Mouse (Mus musculus) midbrain, postnatal 0 days (tissue): ENCODE measurements at regions not wholly inside any gene's neighbourhood (a gene's known extent, or its start where the extent isn't known, plus 50 kb on each side); places are given as distances from the start of the nearest gene placed in this dataset.

Experiments used
- ATAC-seq: fragments of 200-750 bp; cut with Nextera tagmentation; 2 replicates; pipeline ENCODE4 v1.8.0; 2017; ENCODE audit warnings: moderate number of reproducible peaks, mild to moderate bottlenecking, moderate TSS enrichment, moderate library complexity; ENCODE audit not compliant: low FRiP score
- DNase-seq: peaks from one replicate; pipeline ENCODE4 v3.0.0-alpha.2; 2015; ENCODE audit warnings: low spot score
- H3K27ac ChIP-seq: fragments of 300-500 bp; sonication (generic); 2 replicates; pipeline ENCODE4 v1.5.1; 2014; ENCODE audit warnings: low read depth, mild to moderate bottlenecking, low read length, mixed read lengths
- H3K27me3 ChIP-seq: fragments of 300-500 bp; sonication (generic); 2 replicates; pipeline ENCODE4 v1.6.1; 2014; ENCODE audit warnings: low read length, control low read depth, mixed read lengths; ENCODE audit not compliant: insufficient read depth
- H3K36me3 ChIP-seq: fragments of 300-500 bp; sonication (generic); 2 replicates; pipeline ENCODE4 v1.6.1; 2014; ENCODE audit warnings: low read length, control low read depth, mixed read lengths; ENCODE audit not compliant: insufficient read depth
- H3K4me1 ChIP-seq: fragments of 300-500 bp; sonication (generic); 2 replicates; pipeline ENCODE4 v1.6.1; 2014; ENCODE audit warnings: mild to moderate bottlenecking, control low read depth, antibody characterized with exemption, low read length, mixed read lengths; ENCODE audit not compliant: insufficient read depth
- H3K4me2 ChIP-seq: fragments of 300-500 bp; sonication (generic); 2 replicates; pipeline ENCODE4 v1.6.1; 2014; ENCODE audit warnings: low read depth, mild to moderate bottlenecking, low read length, mixed read lengths; ENCODE audit not compliant: poor library complexity, severe bottlenecking
- H3K4me3 ChIP-seq: fragments of 300-500 bp; sonication (generic); 2 replicates; pipeline ENCODE4 v1.5.1; 2014; ENCODE audit warnings: low read depth, mild to moderate bottlenecking, low read length, moderate library complexity
- H3K9ac ChIP-seq: fragments of 300-500 bp; sonication (generic); replicated peaks from 2 replicates; pipeline ENCODE4 v1.6.1; 2014; ENCODE audit warnings: mild to moderate bottlenecking, low read length, moderate library complexity, mixed read lengths; ENCODE audit not compliant: poor library complexity, severe bottlenecking
- H3K9me3 ChIP-seq: fragments of 300-500 bp; sonication (generic); 2 replicates; pipeline ENCODE4 v1.6.1; 2016; ENCODE audit warnings: low read length, control low read depth
- CTCF ChIP-seq: IDR thresholded peaks from 2 replicates; pipeline ENCODE4 v1.5.1; 2016; ENCODE audit warnings: antibody characterized with exemption, mild to moderate bottlenecking
- WGBS: fragments of 180-500 bp; shearing (Covaris S2); extraction: QIAGEN DNeasy Blood & Tissue Kit; methylation state at CpG from one replicate; pipeline ENCODE4 v1.1.7; 2014; 5-methylcytosine and 5-hydroxymethylcytosine counted together

DNA sequence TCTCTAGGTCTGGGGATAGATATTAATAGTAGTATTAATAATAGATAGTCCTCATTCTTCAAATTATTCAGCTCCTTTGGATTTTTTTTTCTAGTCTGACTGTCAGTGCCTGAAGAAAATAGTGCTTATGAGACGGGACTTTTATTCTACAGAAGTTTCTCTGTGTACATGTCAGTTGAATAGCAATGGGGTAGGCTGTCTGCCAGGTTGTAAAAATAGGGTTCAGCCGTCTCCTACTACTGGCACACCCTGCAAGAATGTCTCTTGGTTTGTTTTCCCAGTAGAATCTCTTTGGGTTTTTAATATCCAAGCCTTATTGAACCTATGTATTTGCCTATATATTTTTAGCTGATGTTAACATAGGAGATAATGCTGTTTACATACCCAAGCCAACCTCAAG is 80.3 kb upstream of the Neo1 start:
- Histone ChIP-seq H3K36me3 (no peaks in the 10 kb centered on the region), H3K4me1 (no peaks in the 10 kb centered on the region), H3K9ac (no peak overlapping the region), H3K4me3 (no peak overlapping the region), H3K27me3 (no peaks in the 10 kb centered on the region), H3K4me2 (no peak overlapping the region), H3K27ac (no peak overlapping the region), H3K9me3 (no peaks in the 10 kb centered on the region)
- no peak for ATAC-seq
- no peak for TF ChIP-seq CTCF
- no peak for DNase-seq
- WGBS: 39% methylated on average over 2 of the region's 2 CpGs

DNA sequence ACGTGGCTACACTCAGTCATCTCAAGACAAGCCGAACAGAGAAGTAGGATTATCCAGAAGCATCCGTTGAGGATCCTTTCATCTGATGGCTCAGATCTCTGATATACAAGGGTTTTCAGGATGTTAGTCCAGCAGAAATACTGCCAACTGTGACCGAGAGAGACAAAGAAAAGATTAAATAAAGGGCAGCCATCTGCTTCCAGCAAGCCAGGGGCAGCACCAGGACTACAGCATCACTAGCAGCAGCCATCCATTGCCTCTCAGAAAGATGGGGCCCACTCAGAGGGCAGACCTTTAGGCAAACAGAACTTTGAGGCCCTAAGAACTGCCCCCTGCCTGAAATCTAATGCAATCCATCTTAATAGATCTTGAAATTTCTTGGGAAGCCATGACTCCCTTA is 77.6 kb upstream of the Neo1 start:
- no peak overlapping the region for H3K9ac ChIP-seq
- no peak overlapping the region for H3K27ac ChIP-seq
- WGBS: 15% methylated on average over 4 of the region's 4 CpGs
- H3K9me3 ChIP-seq: no peaks in the 10 kb centered on the region
- no peak for TF ChIP-seq CTCF
- DNase-seq (no peak), ATAC-seq (no peak)
- H3K36me3 ChIP-seq: no peaks in the 10 kb centered on the region
- H3K4me1 ChIP-seq: no peaks in the 10 kb centered on the region
- no peak overlapping the region for H3K4me3 ChIP-seq
- no peaks in the 10 kb centered on the region for H3K27me3 ChIP-seq
- H3K4me2 ChIP-seq: no peak overlapping the region

- DNase-seq (no peak), ATAC-seq (no peak)
- no peak overlapping the region for H3K4me3 ChIP-seq
- no peaks in the 10 kb centered on the region for H3K27me3 ChIP-seq
- TF ChIP-seq CTCF: no peak
- H3K9me3 ChIP-seq: no peaks in the 10 kb centered on the region
- H3K9ac ChIP-seq: no peak overlapping the region
- WGBS: 88% methylated on average over 5 of the region's 5 CpGs
- H3K4me1 ChIP-seq: no peaks in the 10 kb centered on the region
- no peak overlapping the region for H3K27ac ChIP-seq
- H3K36me3 ChIP-seq: no peaks in the 10 kb centered on the region
- no peak overlapping the region for H3K4me2 ChIP-seq
Observed at GRCm38 (mm10) chr9:59099738-59100137, 63.5 kb upstream of the Neo1 start.

- no peak overlapping the region for H3K27ac ChIP-seq
Observed at GRCm38 (mm10) chr9:59097564-59097963, 61.3 kb upstream of the Neo1 start.

DNA sequence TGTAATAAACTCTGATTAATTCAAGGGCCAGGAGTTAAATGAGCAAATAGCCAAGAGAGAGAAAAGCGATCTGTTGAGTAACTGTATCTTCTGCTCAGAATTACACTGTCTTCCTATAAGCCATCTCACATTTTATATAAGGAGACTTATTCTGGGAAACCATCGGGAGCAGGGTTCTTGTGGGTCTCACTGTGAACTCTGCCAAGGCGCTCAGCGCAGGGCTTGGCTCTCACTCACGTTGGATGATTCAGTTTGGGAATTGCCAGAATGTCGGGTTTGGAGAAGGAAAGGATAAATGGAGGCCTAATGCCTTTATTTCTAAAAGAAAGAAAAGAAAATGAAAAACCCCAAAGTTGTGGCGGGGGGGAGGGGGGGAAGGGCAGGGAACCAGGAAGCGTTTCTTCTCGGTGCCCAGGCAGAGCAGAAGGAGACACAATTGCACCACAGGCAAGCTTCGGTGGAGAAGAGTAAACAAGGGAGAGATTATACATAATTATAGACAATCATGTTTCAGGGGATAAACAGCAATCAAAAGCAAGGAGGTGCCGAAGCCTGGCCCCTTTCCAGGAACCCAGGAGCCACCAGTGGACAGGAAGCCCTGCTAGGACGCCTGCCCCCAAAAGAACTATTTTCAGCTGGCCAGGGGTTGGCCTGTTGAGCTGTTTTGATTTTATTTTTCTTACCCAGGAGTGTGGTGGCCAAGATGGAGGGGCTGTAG is 60.5 kb upstream of the Neo1 start:
- Histone ChIP-seq H3K4me1 (no peaks in the 10 kb centered on the region), H3K9ac (no peak overlapping the region), H3K36me3 (no peaks in the 10 kb centered on the region), H3K4me2 (no peak overlapping the region), H3K9me3 (no peaks in the 10 kb centered on the region), H3K27ac (no peak overlapping the region), H3K4me3 (no peak overlapping the region), H3K27me3 (no peaks in the 10 kb centered on the region)
- no peak for ATAC-seq
- 47% methylated on average over 12 of the region's 12 CpGs for WGBS
- no peak for TF ChIP-seq CTCF
- DNase-seq: no peak

More at GRCm38 (mm10) chr9:59097564-59097963, 61.3 kb upstream of the Neo1 start:
- no peaks in the 10 kb centered on the region for H3K27me3 ChIP-seq
- H3K4me1 ChIP-seq: no peaks in the 10 kb centered on the region
- no peak overlapping the region for H3K4me3 ChIP-seq
- no peaks in the 10 kb centered on the region for H3K36me3 ChIP-seq
- no peak overlapping the region for H3K9ac ChIP-seq
- H3K9me3 ChIP-seq: no peaks in the 10 kb centered on the region
- TF ChIP-seq CTCF: no peak
- DNase-seq: peak; percentile 71
- 48% methylated on average over 4 of the region's 4 CpGs for WGBS
- no peak overlapping the region for H3K4me2 ChIP-seq
- ATAC-seq: no peak

- Histone ChIP-seq H3K9me3 (no peaks in the 10 kb centered on the region), H3K36me3 (no peaks in the 10 kb centered on the region), H3K4me2 (no peak overlapping the region), H3K27ac (no peak overlapping the region), H3K9ac (no peak overlapping the region), H3K27me3 (no peaks in the 10 kb centered on the region), H3K4me3 (no peak overlapping the region), H3K4me1 (no peaks in the 10 kb centered on the region)
- DNase-seq (peak; percentile 69), ATAC-seq (no peak)
- TF ChIP-seq CTCF: no peak
- 62% methylated on average over 7 of the region's 7 CpGs for WGBS
Observed at GRCm38 (mm10) chr9:59095626-59096025, 59.4 kb upstream of the Neo1 start.
